Mouse (Mus musculus) embryonic fibroblast, embryonic 13.5 days (primary cell): ENCODE data around the gene Tnfsf15. TPM values are rescaled to one million over a fixed set of nuclear protein-coding genes. Genes with fewer than 3 reads are reported as not detected.
A peak's percentile ranks its signal among the peaks of the same experiment; 100 is the strongest.

ENCODE experiments used
- H3K27ac ChIP-seq: 2 replicates; pipeline ENCODE4 v1.5.1; 2012; ENCODE audit warnings: low read length, control low read depth, inconsistent platforms; ENCODE audit not compliant: insufficient read depth
- H3K4me1 ChIP-seq: 2 replicates; pipeline ENCODE4 v1.6.1; 2011; ENCODE audit warnings: low read length; ENCODE audit not compliant: control insufficient read depth, insufficient read depth
- H3K4me3 ChIP-seq: 2 replicates; pipeline ENCODE4 v1.5.1; 2011; ENCODE audit warnings: mild to moderate bottlenecking, control low read depth, low read length; ENCODE audit not compliant: insufficient read depth
- CTCF ChIP-seq: IDR thresholded peaks from 2 replicates; pipeline ENCODE4 v1.5.1; 2011; ENCODE audit warnings: mild to moderate bottlenecking, control low read depth, low read length, moderate library complexity, borderline replicate concordance; ENCODE audit not compliant: insufficient read depth
- POLR2A ChIP-seq: IDR thresholded peaks from 2 replicates; pipeline ENCODE4 v1.6.1; 2011; ENCODE audit warnings: low read depth, mild to moderate bottlenecking, control low read depth, low read length, moderate library complexity
- polyA plus RNA-seq: library from polyadenylated mRNA; stranded (reverse); fragments of >200 nt; gene quantifications from 2 replicates; pipeline ENCODE4 v1.2.4, GENCODE M21; 2011; ENCODE audit warnings: low read depth; ENCODE audit not compliant: missing spikeins, insufficient read length

The Tnfsf15 gene
- polyA plus RNA-seq, 1 experiment, result 3.3 TPM

GRCm38 (mm10) chr4:63725981-63726380 is 18.9 kb downstream of the Tnfsf15 start:
- peak overlapping the region; percentile 7; the same call in 1 of the 2 replicates for H3K27ac ChIP-seq
- no peak overlapping the region for H3K4me3 ChIP-seq
- H3K4me1 ChIP-seq, result 0 out of 2 replicates have a peak, but pooled peaks cover 3% of the 10 kb centered on the region
- no peak for TF ChIP-seq CTCF

GRCm38 (mm10) chr4:63717922-63718643 is 26.8 kb downstream of the Tnfsf15 start:
- H3K27ac ChIP-seq, result 0 out of 2 replicates have a peak overlapping the region, but pooled peaks have one; percentile 54
- TF ChIP-seq CTCF, result no peak
- TF ChIP-seq POLR2A, result no peak
- H3K4me1 ChIP-seq, result peaks cover 4% of the 10 kb centered on the region
- no peak overlapping the region for H3K4me3 ChIP-seq

GRCm38 (mm10) chr4:63711886-63712285 is 33.0 kb downstream of the Tnfsf15 start:
- no peak overlapping the region for H3K27ac ChIP-seq
- no peak overlapping the region for H3K4me3 ChIP-seq
- TF ChIP-seq POLR2A, result no peak
- no peaks in the 10 kb centered on the region; the same call in 1 of the 2 replicates for H3K4me1 ChIP-seq

- Histone ChIP-seq H3K27ac (no peak overlapping the region), H3K4me3 (no peak overlapping the region), H3K4me1 (no peaks in the 10 kb centered on the region; the same call in 1 of the 2 replicates)
- TF ChIP-seq POLR2A, result no peak
- TF ChIP-seq CTCF, result no peak
Observed at GRCm38 (mm10) chr4:63710431-63711220, 34.3 kb downstream of the Tnfsf15 start.

GRCm38 (mm10) chr4:63706279-63706971 is 38.5 kb downstream of the Tnfsf15 start:
- no peak for TF ChIP-seq CTCF
- no peak for TF ChIP-seq POLR2A
- peaks cover 11% of the 10 kb centered on the region for H3K4me1 ChIP-seq
- H3K4me3 ChIP-seq, result no peak overlapping the region
- H3K27ac ChIP-seq, result no peak overlapping the region

- Histone ChIP-seq H3K4me3 (no peak overlapping the region), H3K27ac (peak overlapping the region; percentile 42; the same call in 1 of the 2 replicates), H3K4me1 (peaks cover 11% of the 10 kb centered on the region)
- TF ChIP-seq POLR2A (no peak), CTCF (no peak)
Observed at GRCm38 (mm10) chr4:63704232-63704631, 40.7 kb downstream of the Tnfsf15 start.

- Histone ChIP-seq H3K4me1 (peaks cover 11% of the 10 kb centered on the region), H3K4me3 (no peak overlapping the region), H3K27ac (peak overlapping the region; percentile 42; the same call in 1 of the 2 replicates)
- no peak for TF ChIP-seq POLR2A
- TF ChIP-seq CTCF, result no peak
Observed at GRCm38 (mm10) chr4:63703686-63704085, 41.2 kb downstream of the Tnfsf15 start.

- peaks cover 16% of the 10 kb centered on the region for H3K4me1 ChIP-seq
- no peak for TF ChIP-seq POLR2A
- no peak for TF ChIP-seq CTCF
- no peak overlapping the region for H3K4me3 ChIP-seq
- no peak overlapping the region for H3K27ac ChIP-seq
Observed at GRCm38 (mm10) chr4:63702006-63702704, 42.8 kb downstream of the Tnfsf15 start.

- TF ChIP-seq CTCF (no peak), POLR2A (no peak)
- peaks cover 17% of the 10 kb centered on the region for H3K4me1 ChIP-seq
- H3K4me3 ChIP-seq, result no peak overlapping the region
- no peak overlapping the region for H3K27ac ChIP-seq
Observed at GRCm38 (mm10) chr4:63699749-63700148, 45.2 kb downstream of the Tnfsf15 start.
